Mouse (Mus musculus) cortical plate, adult 2 months (tissue): ENCODE measurements around the gene Usp22.

ENCODE experiments used
- CTCF ChIP-seq: fragments of 200-500 bp; IDR thresholded peaks from 2 replicates; pipeline ENCODE4 v1.5.1; 2011; ENCODE audit warnings: mild to moderate bottlenecking, control low read depth, low read length; ENCODE audit not compliant: insufficient read depth; ENCODE audit errors: extremely low read depth
- POLR2A ChIP-seq: fragments of 200-500 bp; IDR thresholded peaks from 2 replicates; pipeline ENCODE4 v1.6.1; 2011; ENCODE audit warnings: mild to moderate bottlenecking, low read length, control low read depth; ENCODE audit not compliant: insufficient read depth; ENCODE audit errors: extremely low read depth

DNA sequence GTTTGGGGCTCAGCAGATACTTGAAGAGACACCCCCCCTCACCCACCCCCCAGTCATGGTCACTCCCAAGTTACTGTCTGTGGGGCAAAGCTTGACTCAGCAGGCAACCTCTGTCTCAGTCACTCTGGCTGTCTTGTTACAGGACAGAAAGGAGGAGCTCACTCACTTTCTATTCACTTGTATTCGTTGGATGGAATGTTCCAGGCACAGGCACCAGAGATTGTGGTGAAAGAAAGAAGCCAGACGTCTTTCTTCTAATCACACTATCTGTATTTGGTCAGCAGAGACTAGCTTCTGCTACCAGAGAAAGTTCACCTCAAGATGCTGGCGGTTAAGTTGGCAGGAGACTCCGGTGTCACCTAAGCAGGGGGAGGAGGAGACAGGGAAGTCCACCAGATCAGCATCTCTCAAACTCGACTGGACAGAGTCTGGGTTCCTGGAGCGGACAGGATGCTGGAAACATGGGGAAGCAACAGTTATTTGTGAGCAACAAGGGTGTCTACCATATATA is 49.4 kb upstream of the Usp22 start:
- TF ChIP-seq CTCF (no peak), POLR2A (no peak)
